Mouse (Mus musculus): Measurements from ENCODE around the gene Mdfi.

Gene Mdfi

DNA sequence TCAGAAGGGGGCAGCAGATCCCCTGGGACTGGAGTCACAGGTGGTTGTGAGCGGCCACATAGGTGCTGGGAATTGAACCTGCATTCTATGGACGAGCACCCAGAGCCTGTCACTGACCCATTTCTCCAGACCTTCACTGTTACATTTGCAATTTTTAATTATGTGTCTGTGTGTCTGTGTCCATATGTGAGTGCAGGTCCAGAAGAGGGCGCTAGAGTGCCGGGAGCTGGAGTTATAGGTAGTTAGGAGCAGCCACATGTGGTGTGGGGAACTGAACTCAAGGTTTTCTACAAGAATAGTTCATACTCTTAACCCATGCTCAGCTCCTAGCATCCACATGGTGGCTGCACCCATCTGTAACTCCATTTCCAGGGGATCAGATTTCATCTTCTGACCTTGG is 37.5 kb downstream of the Mdfi start:
- DNase-seq = no peak

DNA sequence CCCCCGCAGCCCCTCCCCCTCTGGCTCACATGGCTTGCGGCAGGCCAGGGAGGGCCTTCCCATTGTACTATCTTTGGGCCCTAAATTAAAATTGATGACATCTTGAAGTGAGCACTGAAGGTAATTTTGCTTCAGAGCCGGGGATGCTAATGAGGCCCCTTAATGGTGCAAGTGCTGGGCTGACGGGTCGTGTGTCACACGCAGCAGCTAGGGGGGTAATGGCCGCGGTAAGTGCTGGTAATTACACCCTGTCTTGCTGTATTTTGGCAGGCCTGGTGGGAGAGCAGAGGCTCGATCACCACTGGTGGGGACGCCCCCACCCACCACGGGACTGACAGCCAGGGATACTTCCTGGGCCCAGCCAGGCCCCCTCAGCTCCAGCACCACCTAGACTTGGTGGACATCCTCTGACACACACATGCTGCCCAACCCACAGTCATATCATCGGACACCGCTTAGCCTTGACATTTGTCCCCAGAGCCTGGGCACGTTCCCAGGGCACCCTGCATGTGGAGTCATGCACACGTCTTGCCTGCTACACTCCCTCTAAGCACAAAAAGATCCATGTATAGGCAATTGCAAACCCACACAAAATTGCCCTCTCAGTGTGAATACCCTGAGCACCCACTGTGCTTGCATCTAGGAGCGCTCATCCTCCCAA is 38.2 kb downstream of the Mdfi start:
- no peak for DNase-seq

DNA sequence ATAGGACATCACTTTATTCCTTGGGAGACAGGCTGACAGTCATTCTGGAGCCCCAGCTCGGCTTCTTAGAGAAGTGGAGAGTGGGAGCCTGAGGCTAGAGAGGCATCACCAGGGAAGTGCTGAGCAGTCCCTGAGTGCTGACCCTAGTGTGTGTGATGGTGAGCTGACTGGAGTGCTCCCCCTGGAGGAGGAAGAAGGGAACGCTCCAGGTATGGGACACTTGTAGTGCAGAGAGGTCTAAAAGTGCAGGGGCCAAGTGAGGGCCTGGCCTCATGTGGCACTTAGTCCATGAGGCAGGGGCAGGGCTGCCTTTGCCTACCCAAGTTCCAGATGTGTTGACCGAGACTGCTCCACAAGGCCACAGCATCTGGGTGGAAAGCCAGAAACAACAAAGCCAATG is 39.0 kb downstream of the Mdfi start:
- DNase-seq = peak; percentile 24

DNA sequence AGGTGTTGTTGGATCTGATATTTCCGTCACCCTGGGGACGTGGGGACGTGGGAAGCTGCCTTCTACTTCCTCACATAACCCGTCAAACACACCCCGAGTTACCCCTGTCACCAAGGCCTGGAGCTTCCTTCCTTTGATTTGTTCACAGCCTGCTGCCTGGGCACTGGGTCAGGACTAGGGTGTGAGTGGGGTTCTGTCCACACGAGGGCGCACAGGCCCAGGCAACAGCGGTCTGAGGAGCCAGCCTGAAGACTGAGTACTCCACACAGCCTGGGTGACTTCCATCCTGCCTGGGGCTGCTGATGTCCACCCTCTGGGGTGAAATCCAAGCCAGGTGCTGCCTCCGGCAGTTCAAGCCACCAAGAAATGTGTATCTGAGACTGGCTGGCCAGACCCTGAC is 41.1 kb downstream of the Mdfi start:
- peak; percentile 83 for DNase-seq

DNA sequence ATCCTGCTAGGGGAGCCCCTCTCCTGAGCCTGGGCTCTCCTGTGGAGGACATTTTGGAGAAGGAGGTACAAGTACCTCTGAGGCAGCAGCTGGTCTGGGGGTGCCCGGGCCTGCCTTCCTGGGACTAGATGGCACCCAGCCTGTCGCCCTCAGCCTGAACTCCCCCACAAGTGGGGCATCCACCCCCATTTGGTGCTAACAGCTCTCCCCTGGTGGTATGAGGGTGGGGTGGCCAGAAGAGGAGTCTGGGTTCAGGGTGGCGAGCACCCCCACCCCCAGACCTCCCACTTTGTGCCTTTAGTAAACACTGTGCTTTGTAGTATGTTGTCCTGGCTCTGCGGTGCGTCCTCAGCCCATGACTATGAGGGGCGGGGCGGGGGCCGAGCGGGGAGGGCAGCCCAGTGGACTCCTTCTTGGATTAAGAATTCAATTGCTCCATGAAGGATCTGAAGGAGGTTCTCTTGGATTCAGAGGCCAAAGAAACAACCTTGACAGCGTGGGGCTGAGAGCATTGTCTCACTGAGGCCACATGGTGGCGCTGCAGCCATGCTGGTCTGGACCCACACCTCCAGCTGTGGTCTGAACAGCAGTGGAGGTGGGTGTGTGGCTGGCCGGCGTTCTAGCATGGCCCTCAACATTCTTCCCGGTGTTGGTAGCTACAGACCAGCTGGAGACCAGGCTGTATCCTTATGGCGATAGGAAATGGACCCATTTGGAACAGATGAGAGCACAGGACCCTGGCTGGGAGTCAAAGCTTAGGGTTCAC is 42.2 kb downstream of the Mdfi start:
- DNase-seq = peak; percentile 36

DNA sequence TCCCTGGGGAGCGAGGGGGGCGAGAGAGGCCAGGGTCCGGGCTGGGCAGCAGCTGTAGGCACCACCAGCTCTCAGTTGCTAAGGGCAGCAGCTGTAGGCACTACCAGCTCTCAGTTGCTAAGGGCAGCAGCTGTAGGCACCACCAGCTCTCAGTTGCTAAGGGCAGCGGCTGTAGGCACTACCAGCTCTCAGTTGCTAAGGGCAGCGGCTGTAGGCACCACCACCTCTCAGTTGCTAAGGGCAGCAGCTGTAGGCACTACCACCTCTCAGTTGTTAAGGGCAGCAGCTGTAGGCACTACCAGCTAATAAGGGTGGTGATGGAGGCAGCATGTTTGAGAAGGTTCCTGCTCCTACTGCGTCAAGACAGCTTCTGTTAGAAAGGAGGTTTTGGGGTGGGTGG is 45.5 kb downstream of the Mdfi start:
- DNase-seq = no peak

DNA sequence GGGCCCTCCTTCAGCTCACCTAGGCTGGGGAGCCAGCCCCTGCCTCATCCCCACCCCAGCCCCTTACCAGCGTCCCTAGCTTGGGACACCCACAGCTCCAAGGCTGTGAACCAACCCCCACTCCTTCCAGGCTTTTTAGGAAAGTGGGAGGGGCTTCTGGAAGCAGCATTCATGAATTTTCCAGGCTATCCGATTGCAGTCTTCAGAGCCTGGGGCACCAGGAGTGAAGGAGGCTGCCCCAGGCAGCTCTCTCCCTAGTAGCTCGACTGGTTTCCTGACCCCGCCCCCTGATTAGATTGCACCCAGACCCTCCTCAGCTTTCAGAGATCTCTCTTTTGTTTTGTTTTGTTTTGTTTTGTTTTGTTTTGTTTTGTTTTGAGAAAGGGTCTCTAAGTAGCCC is 46.2 kb downstream of the Mdfi start:
- no peak for DNase-seq

DNA sequence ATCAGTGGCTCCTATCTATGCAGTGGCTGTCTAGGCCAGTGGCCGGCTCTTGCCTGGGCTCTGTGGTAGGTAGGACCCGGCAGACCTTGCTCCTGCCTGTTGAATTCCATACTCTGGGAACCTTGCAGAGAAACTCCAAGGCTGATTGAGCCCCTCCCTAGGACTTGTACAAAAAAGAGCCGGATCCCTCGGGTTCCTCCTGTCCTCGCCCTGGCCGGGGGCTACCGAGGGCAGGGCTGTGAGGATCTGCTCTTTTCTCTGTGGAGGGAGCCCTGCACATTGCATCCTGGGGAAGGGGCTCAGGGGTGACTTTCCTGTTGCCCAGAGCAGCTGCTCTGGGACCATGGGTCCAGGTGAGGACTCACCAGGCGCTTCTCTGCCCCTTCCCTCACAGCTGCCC is 46.9 kb downstream of the Mdfi start:
- DNase-seq = no peak

DNA sequence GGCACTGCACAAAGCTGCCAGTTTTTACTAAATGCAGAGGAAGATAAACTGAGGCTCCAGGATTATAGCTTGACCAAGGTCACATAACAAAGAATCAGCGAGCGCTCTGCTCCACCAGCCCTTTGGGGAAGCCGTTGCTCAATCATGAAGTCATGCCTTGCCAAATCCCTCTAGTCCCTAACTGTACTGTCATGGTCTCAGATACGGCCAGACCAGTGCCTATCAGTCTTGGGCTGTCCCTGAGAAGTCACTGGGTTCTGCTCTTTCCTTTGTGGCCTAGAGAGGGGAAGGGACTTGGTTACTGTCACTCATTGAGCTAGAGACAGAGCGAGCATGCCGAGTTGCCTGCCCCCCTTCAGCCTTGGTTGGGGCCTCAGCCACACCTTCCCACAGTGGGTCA is 50.1 kb downstream of the Mdfi start:
- no peak for DNase-seq

DNA sequence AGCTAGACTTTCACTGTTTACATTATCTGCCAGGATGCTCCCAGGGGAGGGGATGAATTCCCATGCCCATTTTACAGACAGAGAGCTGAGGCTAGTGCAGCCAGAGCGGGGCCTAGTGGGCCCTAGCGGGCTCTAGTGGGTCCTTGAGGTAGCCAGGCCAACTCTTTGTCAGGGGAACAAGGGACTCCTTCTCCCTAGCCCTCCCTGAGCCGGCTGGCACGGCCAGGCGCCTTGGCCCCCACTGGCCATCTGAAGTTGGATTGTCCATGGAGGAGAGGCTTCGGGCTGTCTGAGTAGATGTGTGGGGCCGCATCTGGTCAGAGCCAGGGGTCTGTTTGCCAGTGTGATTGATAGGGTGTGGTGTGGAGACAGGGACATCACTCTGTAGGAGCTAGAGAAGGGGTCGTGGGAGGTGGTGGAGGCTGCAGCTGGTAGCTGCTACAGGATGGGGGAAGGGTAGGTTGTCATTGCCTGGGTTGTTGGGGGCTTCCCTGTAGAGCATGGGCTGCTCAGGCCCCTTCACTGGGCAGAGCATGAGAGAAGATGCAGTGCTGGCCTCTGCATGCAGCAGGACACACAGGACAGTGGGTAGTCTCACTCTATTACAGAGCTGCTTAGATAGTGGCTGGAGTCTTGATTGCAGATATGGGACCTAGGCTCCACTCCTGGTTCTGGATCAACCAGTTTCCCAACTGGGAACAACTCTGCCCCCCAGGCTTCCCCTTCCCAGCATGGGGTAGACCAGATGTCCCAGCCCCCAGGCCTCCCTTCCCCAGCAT is 50.9 kb downstream of the Mdfi start:
- DNase-seq = peak; percentile 11

DNA sequence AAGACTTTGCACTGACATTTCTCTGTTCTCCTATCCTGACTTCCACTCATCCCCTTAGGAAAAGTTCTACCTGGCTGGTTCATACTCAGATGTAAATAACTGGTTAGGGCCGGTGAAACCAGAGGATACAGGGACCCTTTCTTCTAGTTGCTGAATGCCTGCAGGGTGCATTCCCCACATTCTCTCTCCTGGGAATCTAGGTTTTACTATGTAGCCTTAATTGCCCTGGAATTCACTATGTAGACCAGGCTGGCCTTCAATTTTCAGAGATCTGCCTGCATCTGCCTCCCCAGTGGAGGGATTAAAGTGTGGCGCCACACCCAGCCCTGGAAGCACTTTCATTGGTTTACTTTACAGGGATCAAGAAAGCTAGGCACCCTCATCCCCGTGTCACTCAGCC is 52.0 kb downstream of the Mdfi start:
- no peak for DNase-seq

DNA sequence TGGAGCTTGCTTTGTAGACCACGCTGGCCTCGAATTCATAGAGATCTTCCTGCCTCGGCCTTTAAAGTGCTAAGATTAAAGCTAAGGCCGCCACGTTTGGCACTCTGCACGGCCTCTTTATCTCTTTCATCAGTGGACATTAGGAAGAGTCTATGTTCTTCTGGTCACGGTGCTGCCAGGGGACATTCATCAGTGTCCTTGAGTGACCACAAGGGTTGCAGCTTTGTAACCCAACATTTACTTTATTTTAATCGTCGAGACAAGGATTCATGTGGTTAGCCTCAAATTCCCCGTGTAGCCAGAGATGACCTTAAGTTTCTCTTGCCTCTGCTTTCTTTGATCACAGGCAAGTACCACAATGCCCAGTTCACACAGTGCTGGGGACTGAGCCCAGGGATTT is 54.0 kb downstream of the Mdfi start:
- no peak for DNase-seq

DNA sequence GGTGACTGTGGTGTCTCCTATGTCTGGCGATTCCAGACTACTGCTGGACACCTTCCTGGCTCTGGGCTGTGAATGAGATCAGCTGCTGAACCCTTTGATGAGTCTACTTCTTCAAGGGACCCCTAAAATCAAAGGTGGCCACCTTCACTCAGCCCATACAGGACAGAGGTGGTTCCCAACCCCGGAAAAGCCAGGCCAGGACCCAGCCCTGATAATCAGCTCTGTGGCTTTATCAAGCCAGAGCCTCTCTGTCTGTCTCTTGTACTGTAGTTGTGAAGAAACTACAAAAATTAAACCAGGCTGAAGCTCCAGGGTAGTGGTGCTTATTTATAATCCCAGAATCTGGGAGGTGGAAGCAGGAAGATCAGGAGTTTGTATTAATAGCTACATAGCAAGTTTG is 57.4 kb downstream of the Mdfi start:
- DNase-seq = no peak

DNA sequence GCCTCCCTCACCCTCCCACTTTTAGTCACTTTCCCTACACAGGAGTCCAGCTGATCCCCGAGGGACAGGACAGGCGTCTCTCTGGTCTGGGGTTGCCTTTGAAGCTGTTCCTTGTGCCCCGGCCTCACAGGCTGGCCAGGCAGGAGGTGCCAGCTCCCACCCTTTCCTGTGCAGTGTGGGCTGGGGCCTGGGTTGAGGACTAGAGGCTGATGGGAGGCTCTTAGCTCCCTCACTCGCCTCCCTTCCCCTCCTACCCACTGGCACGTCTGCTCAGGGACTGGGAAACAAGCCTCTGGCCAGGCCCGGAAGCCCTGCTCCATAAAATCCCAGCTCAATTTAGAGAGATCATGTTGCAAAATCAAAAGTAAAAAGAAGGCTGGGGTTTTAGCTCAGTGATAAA is 60.9 kb downstream of the Mdfi start:
- no peak for DNase-seq

DNA sequence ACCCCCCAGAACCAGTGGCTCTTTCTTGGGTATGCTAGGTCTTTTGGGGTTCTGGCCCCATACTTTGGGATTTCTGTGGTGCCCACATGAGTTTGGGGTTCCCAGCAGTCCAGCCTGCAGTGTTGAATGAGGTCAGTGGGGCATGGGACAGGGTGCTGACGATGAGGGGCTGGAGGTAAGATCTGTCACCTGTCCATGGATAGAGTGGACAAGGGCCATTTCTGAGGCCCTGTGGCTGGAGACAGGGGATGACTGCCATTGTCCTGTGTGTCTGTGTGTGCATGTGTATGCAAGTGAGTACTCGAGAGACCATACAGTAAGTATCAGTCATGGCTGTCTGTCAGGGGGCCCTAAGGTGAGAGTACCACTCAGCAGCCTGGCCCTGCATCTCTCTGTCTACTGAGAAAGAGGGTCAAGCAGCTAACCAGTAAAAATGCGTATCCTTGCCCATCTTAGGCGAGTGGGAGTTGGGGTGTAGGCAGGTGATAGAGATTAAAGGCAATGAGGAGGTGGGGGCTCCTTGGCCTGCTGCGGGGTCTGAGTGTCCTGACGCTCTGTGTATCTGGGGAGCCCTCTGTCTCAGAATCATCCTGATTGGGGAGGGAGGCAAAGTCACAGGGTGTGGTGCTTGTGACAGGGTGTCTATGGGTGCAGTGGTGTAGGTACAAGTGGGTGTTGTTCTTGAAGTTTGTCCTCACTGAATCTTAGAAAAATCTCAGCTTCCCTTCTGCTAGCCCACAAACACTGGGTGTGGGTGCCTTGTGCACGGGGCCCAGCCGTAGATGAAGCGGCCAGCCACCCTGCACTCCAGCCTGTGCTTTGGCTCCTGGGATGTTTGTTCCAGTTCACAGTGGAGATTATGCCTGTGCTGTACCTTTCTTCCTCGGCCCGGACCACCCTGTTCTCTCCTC is 64.8 kb downstream of the Mdfi start:
- DNase-seq = no peak

DNA sequence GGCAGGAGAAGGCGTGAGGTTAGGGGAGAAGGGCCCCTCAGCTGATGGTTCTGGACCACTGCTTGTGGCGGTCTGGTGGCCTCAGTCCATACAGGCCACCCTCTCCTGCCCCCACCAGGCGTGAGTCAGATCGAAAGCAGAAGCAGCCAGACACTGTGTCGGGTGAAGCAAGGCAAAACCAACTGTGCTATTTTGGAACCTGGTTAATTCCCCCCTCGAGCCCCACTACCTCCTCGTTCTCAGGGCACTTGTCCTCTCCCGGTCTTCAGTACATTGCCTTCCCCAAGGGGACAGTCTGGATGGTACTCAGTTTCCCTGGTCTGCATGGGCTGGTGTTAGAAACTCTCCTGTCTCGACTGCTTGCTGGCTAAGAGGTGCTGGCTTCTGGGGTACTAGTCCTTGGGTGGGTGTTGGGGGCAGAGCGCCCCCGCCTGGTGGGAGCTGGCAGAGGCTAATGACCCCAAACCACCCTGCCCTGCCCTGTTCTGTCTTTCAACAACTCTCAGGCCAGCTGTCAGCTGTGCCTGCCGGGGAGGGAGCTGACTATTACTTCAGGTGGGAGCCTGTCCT is 65.7 kb downstream of the Mdfi start:
- no peak for DNase-seq

DNA sequence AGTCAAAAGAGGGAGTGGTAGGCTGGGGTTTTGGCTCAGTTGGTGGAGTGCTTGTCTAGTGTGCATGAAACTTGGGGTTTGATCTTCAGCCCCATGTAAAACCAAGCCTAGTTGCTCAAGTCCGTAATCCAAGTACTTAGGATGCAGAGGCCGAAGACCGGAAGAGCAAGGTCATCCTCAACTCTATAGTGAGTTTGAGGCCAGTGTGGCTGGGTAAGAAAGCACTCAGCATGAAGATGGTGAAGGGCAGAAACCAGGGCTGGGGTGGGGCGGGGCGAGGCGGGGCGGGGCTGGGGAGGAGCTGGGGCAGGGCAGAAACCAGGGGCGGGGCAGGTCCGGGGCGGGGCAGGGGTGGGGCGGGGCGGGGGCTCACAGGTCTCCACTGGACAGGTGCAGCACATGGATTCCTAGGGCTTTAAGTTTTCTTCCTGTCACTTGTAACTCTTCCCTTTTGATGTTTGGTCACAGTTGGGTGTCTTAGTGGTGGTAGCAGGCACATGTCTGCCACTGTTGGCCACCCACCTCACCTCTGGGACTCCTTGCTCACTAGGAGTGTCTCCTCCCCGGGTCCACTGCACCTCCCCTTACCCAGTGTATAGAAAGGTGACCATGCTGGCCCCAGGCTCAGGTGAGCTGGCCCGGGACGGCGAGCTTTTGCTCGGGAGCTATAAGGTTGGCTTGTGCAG is 66.9 kb downstream of the Mdfi start:
- no peak for DNase-seq

DNA sequence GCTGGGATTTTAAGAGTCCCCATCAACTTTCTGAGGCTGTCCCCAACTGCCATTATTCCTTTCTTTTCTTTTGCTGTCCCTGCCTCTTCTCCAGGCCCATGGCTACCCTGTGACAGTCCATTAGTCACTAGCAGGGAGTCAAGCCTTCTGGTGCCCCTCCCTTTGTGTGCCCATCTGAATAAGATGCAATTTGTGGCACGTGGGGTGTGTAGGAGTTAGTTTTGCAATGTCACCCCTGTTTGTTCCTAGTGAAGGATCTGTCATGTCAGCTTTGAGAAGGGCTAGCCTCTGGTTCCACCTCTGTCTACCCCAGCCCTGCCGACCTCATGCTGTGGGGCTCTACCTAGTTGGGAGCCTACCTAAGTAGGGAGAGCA is 67.4 kb downstream of the Mdfi start:
- DNase-seq = no peak

DNA sequence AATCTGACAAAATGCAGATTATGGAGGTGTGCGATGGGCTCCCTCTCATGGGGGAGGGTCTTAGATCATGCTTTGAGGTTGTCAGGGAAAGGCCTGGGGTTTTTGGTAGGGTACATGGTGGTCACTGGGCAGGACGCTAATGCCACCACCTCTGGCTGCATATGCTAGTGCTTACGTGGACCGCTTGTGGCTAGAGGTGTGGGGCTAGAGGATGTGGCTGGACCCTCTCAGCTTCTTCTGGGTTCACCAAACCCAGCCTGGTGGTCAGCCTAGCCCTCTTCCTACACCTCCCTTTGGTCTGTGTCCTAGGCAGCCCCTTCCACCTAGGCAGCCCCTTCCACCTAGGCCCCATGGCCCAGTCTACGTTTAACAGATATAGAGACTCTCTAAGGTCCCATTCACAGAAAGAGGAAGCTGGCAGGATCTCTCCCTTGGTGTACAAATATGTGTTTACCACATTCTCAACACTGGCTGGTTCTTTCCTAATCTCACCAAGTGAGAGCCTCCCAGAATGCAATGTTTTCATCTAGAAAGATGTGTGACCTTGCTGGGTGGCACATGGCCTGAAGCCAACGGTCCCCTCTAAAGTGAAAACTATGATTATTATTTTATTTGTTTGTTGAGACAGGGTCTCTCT is 68.0 kb downstream of the Mdfi start:
- no peak for DNase-seq

DNA sequence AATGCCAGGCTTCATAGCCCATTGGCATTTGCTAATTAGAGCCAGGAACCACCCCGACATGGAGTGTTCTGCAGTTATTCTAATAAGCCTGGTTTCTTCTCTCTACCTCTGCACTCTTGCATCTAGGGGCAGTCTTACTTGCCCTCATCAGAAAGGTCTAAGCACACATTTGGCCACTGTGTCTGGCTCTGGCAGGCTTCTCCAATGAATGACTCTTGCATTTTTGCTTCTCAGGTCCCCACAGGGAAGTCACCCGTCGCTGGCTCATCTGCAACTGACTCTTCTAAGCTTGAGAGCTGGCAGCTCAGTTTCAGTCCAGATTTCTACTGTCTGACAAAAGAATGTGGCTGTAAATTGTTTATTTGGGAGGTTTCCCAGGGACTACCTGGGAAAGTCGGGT is 68.5 kb downstream of the Mdfi start:
- DNase-seq = no peak
